Mouse (Mus musculus) right cerebral cortex, adult 2 months (tissue): ENCODE results near the gene Gm8281.
"Not testable (repeated sequence)": the region's sequence is repeated elsewhere in the genome, so short reads cannot be mapped to it uniquely, and the experiment has no call there.

Source experiments
- DNase-seq, 2 experiments: peaks; one replicate each; pipeline ENCODE4 v3.0.0; 2021 to 2022; ENCODE audit warnings: low spot score in 2 of 2

Gm8281 gene

DNA sequence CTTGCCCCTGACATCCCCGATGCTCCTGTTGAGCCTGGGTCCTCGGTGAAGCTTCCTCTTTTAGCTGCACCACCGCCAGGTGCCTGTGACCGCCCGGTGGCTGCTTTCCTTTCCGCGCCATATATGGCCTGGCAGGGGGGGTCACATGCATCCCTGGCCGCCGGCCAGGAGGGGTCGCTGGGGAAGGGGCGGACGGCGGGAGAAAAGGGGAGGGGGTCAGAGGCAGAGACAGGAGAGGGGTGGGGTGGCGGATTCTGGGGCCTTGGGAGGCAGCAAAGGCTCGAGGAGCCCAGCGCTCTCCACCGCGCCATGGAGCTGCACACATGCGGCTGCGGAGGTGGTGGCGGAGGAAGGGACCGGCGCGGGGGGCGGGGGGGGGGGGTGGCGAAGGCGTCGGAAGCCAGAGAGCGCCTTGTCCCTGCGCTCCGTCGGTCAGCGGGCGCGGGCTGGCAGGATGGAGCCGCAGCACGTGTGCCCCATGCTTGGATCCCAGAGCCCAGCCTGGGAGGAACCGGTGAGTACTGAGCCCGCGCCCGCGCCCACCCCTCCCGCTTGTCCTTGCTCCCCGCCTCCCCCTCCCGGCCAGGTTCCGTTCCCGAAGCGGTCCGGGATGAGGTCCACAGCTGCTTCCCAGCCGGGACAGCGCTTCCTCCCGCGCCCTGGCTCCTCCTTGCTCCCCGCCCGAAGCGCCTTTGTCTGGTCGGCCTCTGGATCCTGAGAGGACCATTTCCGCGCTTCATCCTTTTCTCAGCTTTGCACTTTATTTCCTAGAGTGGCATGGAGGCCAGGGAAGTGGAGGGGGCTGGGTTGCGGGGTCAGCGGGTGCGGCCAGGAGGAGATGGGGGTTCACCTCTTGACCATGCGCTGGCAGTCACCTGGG lies at the start of gene Gm8281:
Gm8281 (plus strand) TSS at position 430 of the 880 bp plus-strand sequence.
- not testable (repeated sequence) for DNase-seq

DNA sequence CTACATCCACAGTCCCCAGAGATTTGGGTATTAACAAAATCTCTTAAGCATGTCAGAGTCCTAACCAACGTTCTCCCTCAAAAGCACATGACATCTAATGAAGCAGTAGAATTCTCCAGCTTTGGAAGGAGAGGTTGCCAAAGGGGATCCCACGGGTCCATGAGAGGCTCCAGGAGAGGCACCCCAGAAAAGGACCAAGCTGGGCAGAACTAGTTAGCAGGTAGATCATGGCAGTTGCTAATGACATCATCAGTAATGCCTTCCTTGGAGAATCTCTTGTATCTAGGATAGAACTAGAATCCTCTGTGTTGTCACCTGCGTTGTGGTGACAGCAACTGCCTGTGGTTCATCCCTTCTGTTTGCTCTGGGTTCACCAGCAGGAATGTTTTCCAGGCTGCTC lies 20.5 kb upstream of the Gm8281 start, which contains the start of gene 4930555G01Rik:
4930555G01Rik (plus strand) TSS at position 301 of the 400 bp plus-strand sequence.
- DNase-seq = not testable (repeated sequence)

DNA sequence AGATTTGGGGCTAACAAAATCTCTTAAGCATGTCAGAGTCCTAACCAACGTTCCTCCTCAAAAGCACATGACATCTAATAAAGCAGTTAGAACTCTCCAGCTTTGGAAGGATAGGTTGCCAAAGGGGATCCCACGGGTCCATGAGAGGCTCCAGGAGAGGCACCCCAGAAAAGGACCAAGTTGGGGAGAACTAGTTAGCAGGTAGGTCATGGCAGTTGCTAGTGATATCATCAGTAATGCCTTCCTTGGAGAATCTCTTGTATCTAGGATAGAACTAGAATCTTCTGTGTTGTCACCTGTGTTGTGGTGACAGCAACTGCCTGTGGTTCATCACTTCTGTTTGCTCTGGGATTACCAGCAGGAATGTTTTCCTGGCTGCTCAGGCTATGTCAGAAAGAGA lies 60.4 kb downstream of the Gm8281 start, which contains the start of gene Gm8279:
Gm8279 (plus strand) TSS at position 301 of the 400 bp plus-strand sequence.
- DNase-seq = not testable (repeated sequence)
